Mouse (Mus musculus): Measurements from ENCODE around the gene Uggt1.

Gene Uggt1

GRCm38 (mm10) chr1:36224648-36225047, 19.9 kb downstream of the Uggt1 start:
- in situ Hi-C loops (cut with MboI; ENCODE audit: unreplicated experiment in 2 of 2) = no loop called here

GRCm38 (mm10) chr1:36214324-36214723, 30.2 kb downstream of the Uggt1 start:
- in situ Hi-C loops (cut with MboI; ENCODE audit: unreplicated experiment in 2 of 2) = loop anchor here in 1 of 2 experiments (10.0 kb wide), 1 partner anchor 60 kb away; the partner anchor contains the start of gene Neurl3

- in situ Hi-C loops (cut with MboI; ENCODE audit: unreplicated experiment in 2 of 2) = no loop called here
These were observed 42.8 kb downstream of the Uggt1 start for GRCm38 (mm10) chr1:36201739-36202138.

DNA sequence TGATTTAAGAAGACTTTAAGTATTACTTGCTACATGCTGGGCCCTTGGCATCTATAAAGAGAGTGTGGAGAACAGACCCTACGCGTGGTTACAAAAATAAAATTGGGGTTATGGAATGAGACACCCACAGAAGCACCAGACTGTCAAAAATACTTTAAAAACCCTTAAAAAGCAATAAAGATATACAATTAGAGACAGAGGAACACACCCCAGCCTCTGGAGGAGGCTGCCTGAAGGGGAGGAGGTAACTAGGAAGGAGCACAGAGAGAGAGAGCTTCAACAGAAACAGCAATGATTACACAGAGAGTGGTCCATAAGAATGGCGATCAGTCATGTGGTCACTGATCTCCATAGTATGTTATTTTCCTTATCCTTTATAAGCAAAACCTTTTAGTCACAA, 50.0 kb downstream of the Uggt1 start:
- in situ Hi-C loops (cut with MboI; ENCODE audit: unreplicated experiment in 2 of 2) = no loop called here

GRCm38 (mm10) chr1:36191966-36192365, 52.6 kb downstream of the Uggt1 start:
- in situ Hi-C loops (cut with MboI; ENCODE audit: unreplicated experiment in 2 of 2) = no loop called here

DNA sequence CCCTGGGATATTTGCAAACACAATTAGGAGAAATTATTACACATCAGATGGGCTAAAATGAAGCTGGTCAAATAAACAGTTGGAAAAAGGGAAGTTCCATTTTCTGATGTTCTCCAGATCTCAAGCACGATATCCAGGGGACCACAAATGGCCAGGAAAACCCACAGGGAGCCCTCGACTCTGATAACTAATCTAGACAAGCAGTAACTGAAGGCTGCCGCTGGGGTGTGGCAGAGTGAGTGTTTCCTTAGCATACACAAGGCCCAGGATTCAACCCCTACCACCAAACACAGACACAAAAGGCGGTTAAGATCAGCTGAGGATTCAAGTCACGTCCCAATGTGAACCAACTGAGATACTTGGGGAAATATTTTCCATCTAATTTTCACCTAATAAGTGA, 64.5 kb downstream of the Uggt1 start:
- in situ Hi-C loops (cut with MboI; ENCODE audit: unreplicated experiment in 2 of 2) = no loop called here

- in situ Hi-C loops (cut with MboI; ENCODE audit: unreplicated experiment in 2 of 2) = loop anchor here in 1 of 2 experiments (25.0 kb wide), 1 partner anchor 1911 kb away; no protein-coding TSS in a partner anchor
These were observed 71.1 kb downstream of the Uggt1 start for GRCm38 (mm10) chr1:36173461-36173860.

- in situ Hi-C loops (cut with MboI; ENCODE audit: unreplicated experiment in 2 of 2) = loop anchor here in 1 of 2 experiments (25.0 kb wide), 1 partner anchor 1911 kb away; no protein-coding TSS in a partner anchor
These were observed 71.6 kb downstream of the Uggt1 start for GRCm38 (mm10) chr1:36172941-36173340.

DNA sequence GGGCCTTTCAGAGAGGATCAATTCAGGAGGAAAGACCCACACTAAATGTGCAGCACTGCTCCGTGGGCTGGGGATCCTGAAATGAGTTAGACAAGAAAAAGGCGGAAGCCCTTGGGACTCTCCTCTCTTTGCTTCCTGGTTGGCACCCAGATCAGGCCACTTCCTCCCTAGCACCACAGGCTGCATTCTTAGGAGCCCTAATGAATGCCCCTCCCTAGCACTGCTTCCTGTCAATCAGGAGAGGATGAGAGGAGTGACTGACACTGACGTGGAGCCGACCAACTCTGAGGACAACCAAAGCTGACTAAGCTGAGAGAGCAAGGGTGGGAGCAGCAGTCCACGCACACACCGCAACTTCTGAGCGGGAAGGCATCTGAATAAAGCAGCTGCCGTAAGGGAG, 81.8 kb downstream of the Uggt1 start:
- in situ Hi-C loops (cut with MboI; ENCODE audit: unreplicated experiment in 2 of 2) = loop anchor here in 1 of 2 experiments (25.0 kb wide), 1 partner anchor 1900 kb away; no protein-coding TSS in a partner anchor

- in situ Hi-C loops (cut with MboI; ENCODE audit: unreplicated experiment in 2 of 2) = loop anchor here in 1 of 2 experiments (25.0 kb wide), 1 partner anchor 1899 kb away; no protein-coding TSS in a partner anchor
These were observed 83.3 kb downstream of the Uggt1 start for GRCm38 (mm10) chr1:36161208-36161607.

DNA sequence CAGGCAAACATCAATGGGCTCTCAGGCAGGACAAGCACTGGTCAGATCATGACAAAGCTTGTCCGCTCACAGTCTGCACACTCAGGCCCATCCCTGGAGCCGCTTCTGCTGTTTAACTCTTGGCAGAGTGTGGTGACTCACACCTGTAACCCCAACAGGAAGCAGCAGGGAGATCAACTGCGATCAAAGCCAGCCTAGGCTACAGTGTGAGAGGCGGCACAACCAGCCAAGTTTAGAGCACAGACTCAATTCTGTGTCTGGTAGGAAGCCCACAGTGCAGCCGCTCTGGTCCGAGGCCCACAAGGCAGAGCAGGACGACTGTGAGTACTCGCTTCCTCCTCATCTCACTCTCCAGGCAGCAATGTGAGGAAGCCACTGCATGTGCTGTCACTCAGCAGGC, 84.3 kb downstream of the Uggt1 start:
- in situ Hi-C loops (cut with MboI; ENCODE audit: unreplicated experiment in 2 of 2) = loop anchor here in 1 of 2 experiments (25.0 kb wide), 1 partner anchor 1898 kb away; no protein-coding TSS in a partner anchor

GRCm38 (mm10) chr1:36149411-36149810, 95.1 kb downstream of the Uggt1 start:
- in situ Hi-C loops (cut with MboI; ENCODE audit: unreplicated experiment in 2 of 2) = loop anchor here (5.0 to 25.0 kb wide), 4 partner anchors 128 to 1287 kb away; no protein-coding TSS in a partner anchor

DNA sequence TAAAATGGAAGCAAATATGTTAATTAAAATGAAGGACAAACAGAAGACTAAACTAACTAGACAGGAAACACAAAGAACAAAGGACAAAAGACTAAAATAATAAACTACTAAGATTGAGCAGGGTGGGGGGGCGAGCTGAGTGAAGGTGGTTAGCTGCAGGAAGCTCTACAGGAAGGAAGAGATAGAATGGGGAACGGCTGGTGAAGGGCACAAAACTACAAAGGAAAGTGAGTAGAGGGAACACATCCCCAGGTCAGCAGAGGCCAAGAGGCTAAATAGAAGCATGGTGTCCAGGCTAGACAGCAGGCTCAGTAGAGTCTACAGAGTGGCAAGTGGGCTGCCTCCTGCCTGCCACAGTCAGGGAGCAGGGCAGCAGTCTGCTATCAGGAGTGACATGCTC, 95.7 kb downstream of the Uggt1 start:
- in situ Hi-C loops (cut with MboI; ENCODE audit: unreplicated experiment in 2 of 2) = loop anchor here (5.0 to 25.0 kb wide), 4 partner anchors 128 to 1287 kb away; no protein-coding TSS in a partner anchor

- in situ Hi-C loops (cut with MboI; ENCODE audit: unreplicated experiment in 2 of 2) = loop anchor here (5.0 to 25.0 kb wide), 4 partner anchors 132 to 1283 kb away; no protein-coding TSS in a partner anchor
These were observed 99.5 kb downstream of the Uggt1 start for GRCm38 (mm10) chr1:36145050-36145449.

GRCm38 (mm10) chr1:36140311-36140710, 104.2 kb downstream of the Uggt1 start:
- in situ Hi-C loops (cut with MboI; ENCODE audit: unreplicated experiment in 2 of 2) = loop anchor here in 1 of 2 experiments (25.0 kb wide), 2 partner anchors 753 to 1278 kb away; no protein-coding TSS in a partner anchor

- in situ Hi-C loops (cut with MboI; ENCODE audit: unreplicated experiment in 2 of 2) = loop anchor here (5.0 to 25.0 kb wide), 7 partner anchors 67 to 1272 kb away; partner anchors contain the start of gene Hs6st1 (in 2 of the 2)
These were observed 109.9 kb downstream of the Uggt1 start for GRCm38 (mm10) chr1:36134584-36134983.

GRCm38 (mm10) chr1:36133647-36134046, 110.9 kb downstream of the Uggt1 start:
- in situ Hi-C loops (cut with MboI; ENCODE audit: unreplicated experiment in 2 of 2) = loop anchor here (5.0 to 25.0 kb wide), 7 partner anchors 66 to 1271 kb away; partner anchors contain the start of gene Hs6st1 (in 2 of the 2)

GRCm38 (mm10) chr1:36133041-36133440, 111.5 kb downstream of the Uggt1 start:
- in situ Hi-C loops (cut with MboI; ENCODE audit: unreplicated experiment in 2 of 2) = loop anchor here (5.0 to 25.0 kb wide), 7 partner anchors 66 to 1271 kb away; partner anchors contain the start of gene Hs6st1 (in 2 of the 2)

- in situ Hi-C loops (cut with MboI; ENCODE audit: unreplicated experiment in 2 of 2) = loop anchor here (5.0 to 25.0 kb wide), 7 partner anchors 65 to 1270 kb away; partner anchors contain the start of gene Hs6st1 (in 2 of the 2)
These were observed 112.3 kb downstream of the Uggt1 start for GRCm38 (mm10) chr1:36132211-36132610.

- in situ Hi-C loops (cut with MboI; ENCODE audit: unreplicated experiment in 2 of 2) = loop anchor here (5.0 to 25.0 kb wide), 7 partner anchors 64 to 1269 kb away; partner anchors contain the start of gene Hs6st1 (in 2 of the 2)
These were observed 112.8 kb downstream of the Uggt1 start for GRCm38 (mm10) chr1:36131766-36132165.

DNA sequence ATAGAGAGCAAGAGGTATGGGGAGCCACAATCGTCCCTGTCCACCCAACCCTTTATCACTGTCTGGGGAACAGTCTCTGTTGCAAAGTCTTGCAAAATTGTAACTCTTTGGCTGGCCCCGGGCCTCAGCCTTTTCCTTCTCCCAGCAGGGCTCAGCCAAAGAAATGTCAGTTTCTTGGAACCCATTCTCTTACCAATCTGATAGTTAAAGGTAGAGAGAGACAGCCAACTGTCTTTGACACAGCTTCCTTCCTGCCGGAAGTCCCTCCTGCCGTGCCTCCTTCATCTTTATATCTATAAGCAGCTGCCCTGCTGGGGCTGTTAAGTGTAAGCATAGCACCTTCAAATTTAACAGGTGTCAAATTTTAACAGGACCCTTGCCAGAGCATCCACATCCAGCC, 113.4 kb downstream of the Uggt1 start:
- in situ Hi-C loops (cut with MboI; ENCODE audit: unreplicated experiment in 2 of 2) = loop anchor here (5.0 to 25.0 kb wide), 7 partner anchors 64 to 1269 kb away; partner anchors contain the start of gene Hs6st1 (in 2 of the 2)
